Mouse (Mus musculus): ENCODE measurements around the gene Adipor2. TPM values are rescaled to one million over a fixed set of nuclear protein-coding genes. Genes with fewer than 3 reads are reported as not detected.
"Not testable (repeated sequence)": the region's sequence is repeated elsewhere in the genome, so short reads cannot be mapped to it uniquely, and the experiment has no call there.

Adipor2 gene
- polyA plus RNA-seq, 1 experiment from 2014 or later = 45.0 TPM

- WGBS = 91% methylated on average over 6 of the region's 6 CpGs
- H3K27me3 ChIP-seq; H3K9me3 ChIP-seq (replicated peaks); H3K4me1 ChIP-seq; H3K4me2 ChIP-seq; H3K27ac ChIP-seq; H3K9ac ChIP-seq; ATAC-seq (replicated peaks; ENCODE audit: low FRiP score); H3K4me3 ChIP-seq (replicated peaks): not testable (repeated sequence)
- H3K36me3 ChIP-seq = peaks cover 88% of the 10 kb centered on the region
Observed at GRCm38 (mm10) chr6:119360250-119360649, 57.3 kb downstream of the Adipor2 start.

- no peaks in the 10 kb centered on the region for H3K4me1 ChIP-seq
- no peaks in the 10 kb centered on the region for H3K27me3 ChIP-seq
- H3K9me3 ChIP-seq (replicated peaks) = no peaks in the 10 kb centered on the region
- no peak overlapping the region for H3K27ac ChIP-seq
- ATAC-seq (replicated peaks; ENCODE audit: low FRiP score) = no peak
- no peak overlapping the region for H3K4me3 ChIP-seq (replicated peaks)
- peaks cover 91% of the 10 kb centered on the region for H3K36me3 ChIP-seq
- no peak overlapping the region for H3K4me2 ChIP-seq
- H3K9ac ChIP-seq = no peak overlapping the region
- 88% methylated on average over 8 of the region's 8 CpGs for WGBS
Observed at GRCm38 (mm10) chr6:119358020-119358571, 59.4 kb downstream of the Adipor2 start.

- H3K4me1 ChIP-seq = no peaks in the 10 kb centered on the region
- H3K4me2 ChIP-seq = no peak overlapping the region
- no peak for ATAC-seq (replicated peaks; ENCODE audit: low FRiP score)
- no peaks in the 10 kb centered on the region for H3K27me3 ChIP-seq
- WGBS = 77% methylated on average over 6 of the region's 6 CpGs
- peaks cover 46% of the 10 kb centered on the region for H3K36me3 ChIP-seq
- no peak overlapping the region for H3K9ac ChIP-seq
- no peak overlapping the region for H3K4me3 ChIP-seq (replicated peaks)
- no peak overlapping the region for H3K27ac ChIP-seq
- H3K9me3 ChIP-seq (replicated peaks) = no peaks in the 10 kb centered on the region
Observed at GRCm38 (mm10) chr6:119352501-119352900, 65.0 kb downstream of the Adipor2 start.

GRCm38 (mm10) chr6:119351656-119352055 lies 65.8 kb downstream of the Adipor2 start:
- Histone ChIP-seq H3K36me3 (peaks cover 40% of the 10 kb centered on the region), H3K4me1 (no peaks in the 10 kb centered on the region), H3K9ac (no peak overlapping the region), H3K27me3 (no peaks in the 10 kb centered on the region), H3K9me3 (replicated peaks) (no peaks in the 10 kb centered on the region), H3K4me3 (replicated peaks) (no peak overlapping the region), H3K27ac (no peak overlapping the region), H3K4me2 (no peak overlapping the region)
- ATAC-seq (replicated peaks; ENCODE audit: low FRiP score) = no peak
- WGBS = 71% methylated on average over 8 of the region's 8 CpGs

GRCm38 (mm10) chr6:119350703-119351198 lies 66.8 kb downstream of the Adipor2 start:
- Histone ChIP-seq H3K9me3 (replicated peaks) (no peaks in the 10 kb centered on the region), H3K9ac (no peak overlapping the region), H3K27ac (no peak overlapping the region), H3K27me3 (no peaks in the 10 kb centered on the region), H3K4me2 (no peak overlapping the region), H3K36me3 (peaks cover 31% of the 10 kb centered on the region), H3K4me3 (replicated peaks) (no peak overlapping the region), H3K4me1 (no peaks in the 10 kb centered on the region)
- 88% methylated on average over 9 of the region's 9 CpGs for WGBS
- no peak for ATAC-seq (replicated peaks; ENCODE audit: low FRiP score)

GRCm38 (mm10) chr6:119348234-119348633 lies 69.3 kb downstream of the Adipor2 start:
- WGBS = 4% methylated on average over 1 of the region's 1 CpGs
- Histone ChIP-seq H3K9me3 (replicated peaks) (no peaks in the 10 kb centered on the region), H3K4me2 (no peak overlapping the region), H3K9ac (no peak overlapping the region), H3K27ac (no peak overlapping the region), H3K4me3 (replicated peaks) (no peak overlapping the region), H3K36me3 (peaks cover 6% of the 10 kb centered on the region; the same call in 1 of the 2 replicates), H3K4me1 (no peaks in the 10 kb centered on the region), H3K27me3 (no peaks in the 10 kb centered on the region)
- no peak; the same call in 1 of the 2 replicates for ATAC-seq (replicated peaks; ENCODE audit: low FRiP score)

- H3K4me3 ChIP-seq (replicated peaks) = no peak overlapping the region
- peaks cover 3% of the 10 kb centered on the region; the same call in 1 of the 2 replicates for H3K36me3 ChIP-seq
- H3K4me2 ChIP-seq = no peak overlapping the region
- H3K27me3 ChIP-seq = no peaks in the 10 kb centered on the region
- no peaks in the 10 kb centered on the region for H3K4me1 ChIP-seq
- no peak for ATAC-seq (replicated peaks; ENCODE audit: low FRiP score)
- no peak overlapping the region for H3K27ac ChIP-seq
- no peak overlapping the region for H3K9ac ChIP-seq
- H3K9me3 ChIP-seq (replicated peaks) = no peaks in the 10 kb centered on the region
- WGBS = 79% methylated on average over 5 of the region's 5 CpGs
Observed at GRCm38 (mm10) chr6:119347813-119348212, 69.7 kb downstream of the Adipor2 start.

- Histone ChIP-seq H3K36me3 (no peaks in the 10 kb centered on the region), H3K9me3 (replicated peaks) (no peaks in the 10 kb centered on the region), H3K9ac (no peak overlapping the region), H3K27ac (no peak overlapping the region), H3K27me3 (no peaks in the 10 kb centered on the region), H3K4me2 (no peak overlapping the region), H3K4me1 (no peaks in the 10 kb centered on the region), H3K4me3 (replicated peaks) (no peak overlapping the region)
- ATAC-seq (replicated peaks; ENCODE audit: low FRiP score) = no peak
- 50% methylated on average over 10 of the region's 10 CpGs for WGBS
Observed at GRCm38 (mm10) chr6:119346257-119346656, 71.2 kb downstream of the Adipor2 start.

- no peaks in the 10 kb centered on the region for H3K4me1 ChIP-seq
- H3K9me3 ChIP-seq (replicated peaks) = no peaks in the 10 kb centered on the region
- no peaks in the 10 kb centered on the region for H3K36me3 ChIP-seq
- H3K27ac ChIP-seq = no peak overlapping the region
- H3K9ac ChIP-seq = no peak overlapping the region
- peak; percentile 61 for ATAC-seq (replicated peaks; ENCODE audit: low FRiP score)
- H3K4me2 ChIP-seq = no peak overlapping the region
- H3K27me3 ChIP-seq = 0 out of 2 replicates have a peak, but pooled peaks cover 4% of the 10 kb centered on the region
- no peak overlapping the region for H3K4me3 ChIP-seq (replicated peaks)
Observed at GRCm38 (mm10) chr6:119341409-119341808, 76.1 kb downstream of the Adipor2 start.

GRCm38 (mm10) chr6:119338121-119338912 lies 79.2 kb downstream of the Adipor2 start:
- Histone ChIP-seq H3K4me3 (replicated peaks) (no peak overlapping the region), H3K36me3 (no peaks in the 10 kb centered on the region), H3K27me3 (peaks cover 14% of the 10 kb centered on the region; the same call in 1 of the 2 replicates), H3K4me2 (no peak overlapping the region), H3K9ac (no peak overlapping the region), H3K4me1 (peaks cover 7% of the 10 kb centered on the region), H3K9me3 (replicated peaks) (no peaks in the 10 kb centered on the region), H3K27ac (no peak overlapping the region)
- no peak for ATAC-seq (replicated peaks; ENCODE audit: low FRiP score)
- 40% methylated on average over 11 of the region's 11 CpGs for WGBS

GRCm38 (mm10) chr6:119337287-119337686 lies 80.2 kb downstream of the Adipor2 start:
- H3K27me3 ChIP-seq = peaks cover 14% of the 10 kb centered on the region; the same call in 1 of the 2 replicates
- H3K27ac ChIP-seq = no peak overlapping the region
- no peak for ATAC-seq (replicated peaks; ENCODE audit: low FRiP score)
- peaks cover 18% of the 10 kb centered on the region for H3K4me1 ChIP-seq
- no peak overlapping the region for H3K9ac ChIP-seq
- no peak overlapping the region for H3K4me2 ChIP-seq
- H3K9me3 ChIP-seq (replicated peaks) = no peaks in the 10 kb centered on the region
- H3K4me3 ChIP-seq (replicated peaks) = no peak overlapping the region
- WGBS = 85% methylated on average over 3 of the region's 3 CpGs
- no peaks in the 10 kb centered on the region for H3K36me3 ChIP-seq

- no peaks in the 10 kb centered on the region for H3K36me3 ChIP-seq
- WGBS = 79% methylated on average over 7 of the region's 7 CpGs
Observed at GRCm38 (mm10) chr6:119336124-119336523, 81.4 kb downstream of the Adipor2 start.

More at GRCm38 (mm10) chr6:119336124-119336523, 81.4 kb downstream of the Adipor2 start:
- Histone ChIP-seq H3K9me3 (replicated peaks) (no peaks in the 10 kb centered on the region), H3K4me3 (replicated peaks) (no peak overlapping the region), H3K4me1 (peaks cover 29% of the 10 kb centered on the region), H3K4me2 (no peak overlapping the region), H3K27me3 (peaks cover 24% of the 10 kb centered on the region), H3K27ac (no peak overlapping the region), H3K9ac (no peak overlapping the region)
- ATAC-seq (replicated peaks; ENCODE audit: low FRiP score) = no peak

All from kidney, embryonic 15.5 days (tissue).